Mouse (Mus musculus): ENCODE results near the gene Pphln1.
"Not testable (repeated sequence)": the region's sequence is repeated elsewhere in the genome, so short reads cannot be mapped to it uniquely, and the experiment has no call there.

The Pphln1 gene

GRCm38 (mm10) chr15:93397826-93398698 lies at the start of gene Pphln1, which contains the start of gene Zcrb1:
TSS of gene Pphln1 (plus strand) at chr15:93398350.
TSS of gene Zcrb1 (minus strand) at chr15:93398334.
- DNase-seq (ENCODE audit: low read depth): peak; percentile 90

GRCm38 (mm10) chr15:93358346-93359095 lies 39.6 kb upstream of the Pphln1 start:
- DNase-seq (ENCODE audit: low read depth): no peak

GRCm38 (mm10) chr15:93365561-93365960 lies 32.6 kb upstream of the Pphln1 start:
- no peak for DNase-seq (ENCODE audit: low read depth)

GRCm38 (mm10) chr15:93368558-93368957 lies 29.6 kb upstream of the Pphln1 start:
- DNase-seq (ENCODE audit: low read depth): no peak

GRCm38 (mm10) chr15:93371838-93372237 lies 26.3 kb upstream of the Pphln1 start:
- DNase-seq (ENCODE audit: low read depth): peak; percentile 15

GRCm38 (mm10) chr15:93372525-93373119 lies 25.5 kb upstream of the Pphln1 start:
- not testable (repeated sequence) for DNase-seq (ENCODE audit: low read depth)

- no peak for DNase-seq (ENCODE audit: low read depth)
Measured at GRCm38 (mm10) chr15:93375696-93376095, 22.5 kb upstream of the Pphln1 start.

GRCm38 (mm10) chr15:93379177-93379576 lies 19.0 kb upstream of the Pphln1 start:
- peak; percentile 64 for DNase-seq (ENCODE audit: low read depth)

- no peak for DNase-seq (ENCODE audit: low read depth)
Measured at GRCm38 (mm10) chr15:93381337-93381736, 16.8 kb upstream of the Pphln1 start.

- DNase-seq (ENCODE audit: low read depth): peak; percentile 25
Measured at GRCm38 (mm10) chr15:93397269-93397668, 881 bp upstream of the Pphln1 start.

GRCm38 (mm10) chr15:93398699-93399540 lies 770 bp downstream of the Pphln1 start:
- peak; percentile 19 for DNase-seq (ENCODE audit: low read depth)

GRCm38 (mm10) chr15:93401446-93401845 lies 3.3 kb downstream of the Pphln1 start:
- no peak for DNase-seq (ENCODE audit: low read depth)

GRCm38 (mm10) chr15:93402730-93403129 lies 4.6 kb downstream of the Pphln1 start:
- DNase-seq (ENCODE audit: low read depth): no peak

GRCm38 (mm10) chr15:93404849-93405248 lies 6.7 kb downstream of the Pphln1 start:
- no peak for DNase-seq (ENCODE audit: low read depth)

GRCm38 (mm10) chr15:93405446-93405986 lies 7.4 kb downstream of the Pphln1 start:
- no peak for DNase-seq (ENCODE audit: low read depth)

GRCm38 (mm10) chr15:93406492-93406891 lies 8.3 kb downstream of the Pphln1 start:
- no peak for DNase-seq (ENCODE audit: low read depth)

- no peak for DNase-seq (ENCODE audit: low read depth)
Measured at GRCm38 (mm10) chr15:93412445-93412844, 14.3 kb downstream of the Pphln1 start.

- no peak for DNase-seq (ENCODE audit: low read depth)
Measured at GRCm38 (mm10) chr15:93414456-93414855, 16.3 kb downstream of the Pphln1 start.

- no peak for DNase-seq (ENCODE audit: low read depth)
Measured at GRCm38 (mm10) chr15:93416300-93416699, 18.1 kb downstream of the Pphln1 start.

GRCm38 (mm10) chr15:93420596-93420995 lies 22.4 kb downstream of the Pphln1 start:
- no peak for DNase-seq (ENCODE audit: low read depth)

- DNase-seq (ENCODE audit: low read depth): no peak
Measured at GRCm38 (mm10) chr15:93422537-93422936, 24.4 kb downstream of the Pphln1 start.
